Mouse (Mus musculus) CH12.LX (cell line): ENCODE results near the gene Zfp800.

Experiments used
- CTCF ChIP-seq, 2 experiments: IDR thresholded peaks in 1 of 2; conservative IDR thresholded peaks in 1 of 2; 2 replicates each; pipeline ENCODE4 v1.5.1; 2011 to 2012; ENCODE audit warnings: low read depth in 2 of 2, low read length in 2 of 2, improper control_type of control experiment in 1 of 2, inconsistent platforms in 1 of 2, mild to moderate bottlenecking in 1 of 2, moderate library complexity in 1 of 2
- EP300 ChIP-seq: IDR thresholded peaks from 2 replicates; pipeline ENCODE4 v1.6.1; 2011; ENCODE audit warnings: low read length, improper control_type of control experiment
- GABPA ChIP-seq: IDR thresholded peaks from 2 replicates; pipeline ENCODE4 v1.6.1; 2012; ENCODE audit warnings: low read depth, low read length, improper control_type of control experiment, inconsistent platforms; ENCODE audit not compliant: insufficient replicate concordance
- HCFC1 ChIP-seq: IDR thresholded peaks from 2 replicates; pipeline ENCODE4 v1.6.1; 2012; ENCODE audit warnings: low read depth, mild to moderate bottlenecking, inconsistent platforms, low read length, improper control_type of control experiment
- JUND ChIP-seq: conservative IDR thresholded peaks from 2 replicates; pipeline ENCODE4 v1.6.1; 2011; ENCODE audit warnings: low read depth, low read length, improper control_type of control experiment
- MAX ChIP-seq: IDR thresholded peaks from 2 replicates; pipeline ENCODE4 v1.6.1; 2011; ENCODE audit warnings: low read length, improper control_type of control experiment
- MXI1 ChIP-seq: IDR thresholded peaks from 2 replicates; pipeline ENCODE4 v1.6.1; 2011; ENCODE audit warnings: mild to moderate bottlenecking, low read depth, low read length, improper control_type of control experiment
- NELFE ChIP-seq: IDR thresholded peaks from 2 replicates; pipeline ENCODE4 v1.6.1; 2011; ENCODE audit warnings: low read depth, low read length, improper control_type of control experiment
- NRF1 ChIP-seq: IDR thresholded peaks from 2 replicates; pipeline ENCODE4 v1.6.1; 2014; ENCODE audit warnings: low read depth, mild to moderate bottlenecking, inconsistent platforms, low read length, improper control_type of control experiment, moderate library complexity
- POLR2A ChIP-seq: IDR thresholded peaks from 2 replicates; pipeline ENCODE4 v1.6.1; 2011; ENCODE audit warnings: low read depth, mild to moderate bottlenecking, improper control_type of control experiment, low read length
- POLR2AphosphoS2 ChIP-seq: IDR thresholded peaks from 2 replicates; pipeline ENCODE4 v1.6.1; 2011; ENCODE audit warnings: low read depth, low read length, improper control_type of control experiment
- TCF12 ChIP-seq: IDR thresholded peaks from 2 replicates; pipeline ENCODE4 v1.6.1; 2014; ENCODE audit warnings: low read depth, mild to moderate bottlenecking, inconsistent platforms, low read length, improper control_type of control experiment
- ZC3H11A ChIP-seq: IDR thresholded peaks from 2 replicates; pipeline ENCODE4 v1.6.1; 2012; ENCODE audit warnings: low read depth, mild to moderate bottlenecking, inconsistent platforms, low read length, improper control_type of control experiment
- ZKSCAN1 ChIP-seq: IDR thresholded peaks from 2 replicates; pipeline ENCODE4 v1.6.1; 2012; ENCODE audit warnings: low read depth, inconsistent platforms, low read length, improper control_type of control experiment, borderline replicate concordance

- TF ChIP-seq EP300 (no peak), MXI1 (no peak), CTCF (conservative IDR thresholded peaks at IDR 0.05 in 1 of 2, IDR thresholded peaks at IDR 0.05 in 1 of 2; ENCODE audit: low read depth in 2 of 2, low read length in 2 of 2) (no peak), ZC3H11A (no peak), GABPA (no peak), NELFE (no peak), ZKSCAN1 (no peak), POLR2A (no peak), POLR2AphosphoS2 (no peak), JUND (no peak), MAX (no peak), NRF1 (no peak), TCF12 (no peak), HCFC1 (no peak)
Measured at GRCm38 (mm10) chr6:28319648-28320270, 78.0 kb downstream of the Zfp800 start.
